Mouse (Mus musculus): Measurements from ENCODE around the gene Phactr1. TPM values are rescaled to one million over a fixed set of nuclear protein-coding genes. Genes with fewer than 3 reads are reported as not detected.

Gene Phactr1
- polyA plus RNA-seq, 1 experiment from 2014 or later, result 2.0 TPM

GRCm38 (mm10) chr13:42889516-42890474 lies 209.4 kb downstream of the Phactr1 start:
- H3K4me3 ChIP-seq, result no peak overlapping the region
- DNase-seq (ENCODE audit: low spot score), result no peak
- H3K36me3 ChIP-seq, result no peaks in the 10 kb centered on the region
- no peaks in the 10 kb centered on the region for H3K27me3 ChIP-seq (ENCODE audit: low read depth, poor library complexity, severe bottlenecking)
- H3K27ac ChIP-seq, result no peak overlapping the region
- H3K4me1 ChIP-seq, result no peaks in the 10 kb centered on the region
- 75% methylated on average over 12 of the region's 12 CpGs for WGBS
- no peaks in the 10 kb centered on the region for H3K9me3 ChIP-seq (replicated peaks)

- H3K4me3 ChIP-seq, result no peak overlapping the region
- no peaks in the 10 kb centered on the region for H3K9me3 ChIP-seq (replicated peaks)
- WGBS, result 82% methylated on average over 5 of the region's 5 CpGs
- no peaks in the 10 kb centered on the region for H3K27me3 ChIP-seq (ENCODE audit: low read depth, poor library complexity, severe bottlenecking)
- H3K4me1 ChIP-seq, result no peaks in the 10 kb centered on the region
- no peak overlapping the region for H3K27ac ChIP-seq
- no peak for DNase-seq (ENCODE audit: low spot score)
- no peaks in the 10 kb centered on the region for H3K36me3 ChIP-seq
Measured at GRCm38 (mm10) chr13:42890651-42891050, 210.2 kb downstream of the Phactr1 start.

GRCm38 (mm10) chr13:42894016-42894415 lies 213.6 kb downstream of the Phactr1 start:
- Histone ChIP-seq H3K27ac (no peak overlapping the region), H3K4me1 (no peaks in the 10 kb centered on the region), H3K4me3 (no peak overlapping the region), H3K36me3 (no peaks in the 10 kb centered on the region), H3K9me3 (replicated peaks) (no peaks in the 10 kb centered on the region), H3K27me3 (ENCODE audit: low read depth, poor library complexity, severe bottlenecking) (no peaks in the 10 kb centered on the region)
- WGBS, result 97% methylated on average over 10 of the region's 10 CpGs
- DNase-seq (ENCODE audit: low spot score), result no peak

- 91% methylated on average over 12 of the region's 12 CpGs for whole genome bisulfite sequencing
- no peak overlapping the region for H3K4me3 ChIP-seq
- no peaks in the 10 kb centered on the region for H3K4me1 ChIP-seq
- no peak overlapping the region for H3K27ac ChIP-seq
- H3K36me3 ChIP-seq, result no peaks in the 10 kb centered on the region
- no peaks in the 10 kb centered on the region for H3K27me3 ChIP-seq (ENCODE audit: low read depth, poor library complexity, severe bottlenecking)
- no peaks in the 10 kb centered on the region for H3K9me3 ChIP-seq (replicated peaks)
- no peak for DNase-seq (ENCODE audit: low spot score)
Measured at GRCm38 (mm10) chr13:42894598-42894997, 214.2 kb downstream of the Phactr1 start.

GRCm38 (mm10) chr13:42895980-42896379 lies 215.6 kb downstream of the Phactr1 start:
- H3K27me3 ChIP-seq (ENCODE audit: low read depth, poor library complexity, severe bottlenecking), result no peaks in the 10 kb centered on the region
- no peak for DNase-seq (ENCODE audit: low spot score)
- H3K9me3 ChIP-seq (replicated peaks), result no peaks in the 10 kb centered on the region
- H3K4me1 ChIP-seq, result no peaks in the 10 kb centered on the region
- H3K4me3 ChIP-seq, result no peak overlapping the region
- no peaks in the 10 kb centered on the region for H3K36me3 ChIP-seq
- 87% methylated on average over 3 of the region's 3 CpGs for WGBS
- H3K27ac ChIP-seq, result no peak overlapping the region

GRCm38 (mm10) chr13:42899611-42900010 lies 219.2 kb downstream of the Phactr1 start:
- Histone ChIP-seq H3K9me3 (replicated peaks) (no peaks in the 10 kb centered on the region), H3K27me3 (ENCODE audit: low read depth, poor library complexity, severe bottlenecking) (no peaks in the 10 kb centered on the region), H3K27ac (no peak overlapping the region), H3K4me3 (no peak overlapping the region), H3K36me3 (no peaks in the 10 kb centered on the region), H3K4me1 (no peaks in the 10 kb centered on the region)
- DNase-seq (ENCODE audit: low spot score), result no peak
- 86% methylated on average over 3 of the region's 3 CpGs for WGBS

- H3K27ac ChIP-seq, result no peak overlapping the region
- H3K4me1 ChIP-seq, result no peaks in the 10 kb centered on the region
- DNase-seq (ENCODE audit: low spot score), result no peak
- no peaks in the 10 kb centered on the region for H3K36me3 ChIP-seq
- H3K4me3 ChIP-seq, result no peak overlapping the region
- H3K9me3 ChIP-seq (replicated peaks), result no peaks in the 10 kb centered on the region
- H3K27me3 ChIP-seq (ENCODE audit: low read depth, poor library complexity, severe bottlenecking), result no peaks in the 10 kb centered on the region
- 87% methylated on average over 2 of the region's 2 CpGs for WGBS
Measured at GRCm38 (mm10) chr13:42901837-42902236, 221.4 kb downstream of the Phactr1 start.

- Histone ChIP-seq H3K4me1 (no peaks in the 10 kb centered on the region), H3K36me3 (no peaks in the 10 kb centered on the region), H3K4me3 (no peak overlapping the region), H3K27ac (no peak overlapping the region), H3K27me3 (ENCODE audit: low read depth, poor library complexity, severe bottlenecking) (no peaks in the 10 kb centered on the region), H3K9me3 (replicated peaks) (no peaks in the 10 kb centered on the region)
- 83% methylated on average over 3 of the region's 3 CpGs for WGBS
- no peak for DNase-seq (ENCODE audit: low spot score)
Measured at GRCm38 (mm10) chr13:42902859-42903258, 222.4 kb downstream of the Phactr1 start.

- H3K27me3 ChIP-seq (ENCODE audit: low read depth, poor library complexity, severe bottlenecking), result no peaks in the 10 kb centered on the region
- no peaks in the 10 kb centered on the region for H3K36me3 ChIP-seq
- no peak for DNase-seq (ENCODE audit: low spot score)
- 92% methylated on average over 4 of the region's 4 CpGs for WGBS
- H3K4me3 ChIP-seq, result no peak overlapping the region
- no peaks in the 10 kb centered on the region for H3K9me3 ChIP-seq (replicated peaks)
- H3K4me1 ChIP-seq, result no peaks in the 10 kb centered on the region
- H3K27ac ChIP-seq, result no peak overlapping the region
Measured at GRCm38 (mm10) chr13:42905818-42906217, 225.4 kb downstream of the Phactr1 start.

GRCm38 (mm10) chr13:42906990-42907389 lies 226.6 kb downstream of the Phactr1 start:
- no peaks in the 10 kb centered on the region for H3K36me3 ChIP-seq
- no peak overlapping the region for H3K27ac ChIP-seq
- no peak overlapping the region for H3K4me3 ChIP-seq
- H3K9me3 ChIP-seq (replicated peaks), result no peaks in the 10 kb centered on the region
- 86% methylated on average over 12 of the region's 12 CpGs for WGBS
- H3K4me1 ChIP-seq, result no peaks in the 10 kb centered on the region
- 0 out of 2 replicates have a peak, but pooled peaks cover 1% of the 10 kb centered on the region for H3K27me3 ChIP-seq (ENCODE audit: low read depth, poor library complexity, severe bottlenecking)
- DNase-seq (ENCODE audit: low spot score), result no peak

- Histone ChIP-seq H3K36me3 (no peaks in the 10 kb centered on the region), H3K9me3 (replicated peaks) (no peaks in the 10 kb centered on the region), H3K4me1 (peaks cover 29% of the 10 kb centered on the region), H3K27ac (no peak overlapping the region), H3K27me3 (ENCODE audit: low read depth, poor library complexity, severe bottlenecking) (peaks cover 50% of the 10 kb centered on the region), H3K4me3 (no peak overlapping the region)
- DNase-seq (ENCODE audit: low spot score), result no peak
- 67% methylated on average over 4 of the region's 4 CpGs for WGBS
Measured at GRCm38 (mm10) chr13:42915081-42915480, 234.7 kb downstream of the Phactr1 start.

GRCm38 (mm10) chr13:42915851-42916193 lies 235.4 kb downstream of the Phactr1 start:
- peak overlapping the region; percentile 78 for H3K4me3 ChIP-seq
- H3K27ac ChIP-seq, result 0 out of 2 replicates have a peak overlapping the region, but pooled peaks have one; percentile 79
- no peaks in the 10 kb centered on the region for H3K36me3 ChIP-seq
- peaks cover 50% of the 10 kb centered on the region for H3K27me3 ChIP-seq (ENCODE audit: low read depth, poor library complexity, severe bottlenecking)
- 11% methylated on average over 6 of the region's 6 CpGs for WGBS
- DNase-seq (ENCODE audit: low spot score), result no peak
- no peaks in the 10 kb centered on the region for H3K9me3 ChIP-seq (replicated peaks)
- peaks cover 29% of the 10 kb centered on the region for H3K4me1 ChIP-seq

- Histone ChIP-seq H3K27ac (peak overlapping the region; percentile 79), H3K4me1 (peaks cover 29% of the 10 kb centered on the region), H3K9me3 (replicated peaks) (no peaks in the 10 kb centered on the region), H3K36me3 (no peaks in the 10 kb centered on the region), H3K4me3 (peak overlapping the region; percentile 78), H3K27me3 (ENCODE audit: low read depth, poor library complexity, severe bottlenecking) (peaks cover 50% of the 10 kb centered on the region)
- DNase-seq (ENCODE audit: low spot score), result peak; percentile 58
- WGBS, result 1% methylated on average over 73 of the region's 74 CpGs
Measured at GRCm38 (mm10) chr13:42916194-42917033, 236.0 kb downstream of the Phactr1 start.
